Mouse (Mus musculus): Measurements from ENCODE around the gene Park7. TPM values are rescaled to one million over a fixed set of nuclear protein-coding genes. Genes with fewer than 3 reads are reported as not detected.

The Park7 gene
- polyA plus RNA-seq, 1 experiment from 2014 or later: 340 TPM

DNA sequence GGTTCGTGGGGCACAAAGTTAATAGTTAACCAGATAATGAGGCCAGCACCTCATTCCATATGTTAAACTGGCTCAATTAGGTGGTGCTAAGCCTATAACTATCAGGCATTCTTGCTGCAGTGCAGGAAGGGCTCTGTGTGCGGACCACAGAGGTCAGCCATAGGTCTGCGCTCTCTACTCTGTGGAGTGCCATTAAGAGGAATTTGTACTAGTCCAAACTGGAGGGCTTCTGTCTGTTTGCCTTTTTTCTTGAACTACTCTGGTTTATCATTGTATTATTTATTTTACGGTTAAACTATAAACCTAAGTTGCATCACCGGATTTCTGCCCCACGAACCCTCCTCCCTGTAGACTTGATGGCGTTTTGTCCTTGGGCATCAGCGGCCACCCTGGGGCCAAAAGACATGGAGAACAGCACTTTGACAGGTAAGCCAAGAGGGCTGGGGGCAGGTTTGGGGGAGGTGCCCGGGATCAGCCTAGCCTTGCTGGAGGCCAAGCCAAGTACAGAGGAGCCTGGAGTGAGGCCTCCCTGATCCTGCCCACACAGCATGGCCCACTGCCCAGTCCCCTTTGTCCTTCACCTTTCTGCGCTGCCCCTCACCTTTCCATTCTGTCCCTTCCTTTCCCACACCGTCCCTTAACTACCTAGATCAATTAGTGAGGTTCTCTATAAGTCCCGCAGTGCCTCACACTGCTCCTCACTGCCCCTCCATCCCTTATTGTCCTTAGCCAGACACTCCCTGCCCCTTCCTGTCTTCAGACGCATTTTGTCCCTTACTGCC is 60.4 kb downstream of the Park7 start, which contains the start of gene Errfi1:
Gene Errfi1 (plus strand): TSS at position 240 of the 782 bp plus-strand sequence.
- WGBS: 47% methylated on average over 13 of the region's 13 CpGs
- Histone ChIP-seq H3K36me3 (no peaks in the 10 kb centered on the region), H3K27ac (peak within 1 kb of the TSS; percentile 99; the same call in 1 of the 2 replicates), H3K9me3 (replicated peaks) (no peaks in the 10 kb centered on the region), H3K4me2 (replicated peaks) (peak within 1 kb of the TSS; percentile 69), H3K4me1 (peaks cover 11% of the 10 kb centered on the region; the same call in 1 of the 2 replicates), H3K4me3 (peak within 1 kb of the TSS; percentile 90), H3K27me3 (no peaks in the 10 kb centered on the region; the same call in 1 of the 2 replicates), H3K9ac (peak within 1 kb of the TSS; percentile 95)
- ATAC-seq (ENCODE audit: low FRiP score): peak; percentile 24

- Histone ChIP-seq H3K36me3 (no peaks in the 10 kb centered on the region), H3K4me2 (replicated peaks) (no peak overlapping the region), H3K27me3 (no peaks in the 10 kb centered on the region; the same call in 1 of the 2 replicates), H3K9ac (no peak overlapping the region), H3K27ac (no peak overlapping the region), H3K4me3 (no peak overlapping the region), H3K9me3 (replicated peaks) (no peaks in the 10 kb centered on the region), H3K4me1 (peaks cover 15% of the 10 kb centered on the region; the same call in 1 of the 2 replicates)
- WGBS: 63% methylated on average over 4 of the region's 4 CpGs
- ATAC-seq (ENCODE audit: low FRiP score): no peak
Observed at GRCm38 (mm10) chr4:150852479-150852878, 61.8 kb downstream of the Park7 start.

DNA sequence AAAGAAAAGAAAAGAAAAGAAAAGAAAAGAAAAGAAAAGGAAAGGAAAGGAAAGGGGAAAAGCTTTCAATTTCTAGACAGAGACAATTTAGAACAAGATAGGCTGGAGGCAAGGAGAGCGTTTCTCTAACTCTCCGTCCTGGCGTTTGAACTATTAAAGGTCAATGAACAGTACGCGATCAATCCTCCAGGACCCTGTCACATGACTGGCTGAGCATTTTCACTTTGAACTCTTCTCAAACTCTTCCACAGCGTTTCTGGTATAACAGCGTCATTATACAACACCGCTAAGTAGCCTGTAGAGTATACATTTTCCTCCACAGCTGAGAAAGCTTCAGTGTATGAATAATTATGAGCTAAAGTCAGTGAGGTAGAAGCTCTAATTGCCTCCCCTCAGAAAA is 62.2 kb downstream of the Park7 start:
- no peak overlapping the region for H3K4me2 ChIP-seq (replicated peaks)
- peaks cover 15% of the 10 kb centered on the region; the same call in 1 of the 2 replicates for H3K4me1 ChIP-seq
- ATAC-seq (ENCODE audit: low FRiP score): no peak
- H3K27me3 ChIP-seq: no peaks in the 10 kb centered on the region; the same call in 1 of the 2 replicates
- H3K4me3 ChIP-seq: no peak overlapping the region
- no peak overlapping the region for H3K9ac ChIP-seq
- whole genome bisulfite sequencing: 65% methylated on average over 8 of the region's 8 CpGs
- no peak overlapping the region for H3K27ac ChIP-seq
- H3K9me3 ChIP-seq (replicated peaks): no peaks in the 10 kb centered on the region
- H3K36me3 ChIP-seq: no peaks in the 10 kb centered on the region

GRCm38 (mm10) chr4:150850893-150851292 is 63.3 kb downstream of the Park7 start:
- Histone ChIP-seq H3K9ac (no peak overlapping the region), H3K9me3 (replicated peaks) (no peaks in the 10 kb centered on the region), H3K4me3 (no peak overlapping the region), H3K36me3 (no peaks in the 10 kb centered on the region), H3K4me1 (peaks cover 17% of the 10 kb centered on the region; the same call in 1 of the 2 replicates), H3K27me3 (no peaks in the 10 kb centered on the region; the same call in 1 of the 2 replicates), H3K4me2 (replicated peaks) (no peak overlapping the region), H3K27ac (no peak overlapping the region)
- no peak for ATAC-seq (ENCODE audit: low FRiP score)
- 94% methylated on average over 4 of the region's 4 CpGs for WGBS

DNA sequence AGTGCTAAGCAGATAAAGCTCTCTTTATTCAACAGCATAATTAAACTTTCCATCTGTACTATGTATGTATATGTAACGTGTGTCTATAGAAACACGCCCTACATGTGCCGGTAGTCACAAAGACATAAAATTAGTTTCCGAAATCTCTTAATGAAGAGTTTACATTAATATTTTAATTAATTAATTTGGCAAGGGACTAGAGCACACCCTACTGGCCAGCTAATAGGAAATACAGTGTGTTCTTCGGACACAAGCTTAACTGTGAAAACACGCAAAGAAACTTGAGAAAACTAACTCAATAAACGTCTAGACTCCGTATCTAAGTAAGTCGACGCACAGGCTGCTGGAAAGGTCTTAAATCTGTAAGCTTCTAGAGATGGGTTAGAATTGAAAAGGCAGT is 64.3 kb downstream of the Park7 start:
- Histone ChIP-seq H3K4me2 (replicated peaks) (no peak overlapping the region), H3K4me1 (peaks cover 20% of the 10 kb centered on the region; the same call in 1 of the 2 replicates), H3K27ac (no peak overlapping the region), H3K4me3 (no peak overlapping the region), H3K27me3 (no peaks in the 10 kb centered on the region; the same call in 1 of the 2 replicates), H3K9ac (no peak overlapping the region), H3K36me3 (no peaks in the 10 kb centered on the region), H3K9me3 (replicated peaks) (no peaks in the 10 kb centered on the region)
- 65% methylated on average over 10 of the region's 10 CpGs for WGBS
- ATAC-seq (ENCODE audit: low FRiP score): no peak

Other genes starting within 250 kb of the Park7 start
- 29.9 and 31.2 TPM in 2 replicates for gene Errfi1, start 60.5 kb downstream of the Park7 start, polyA plus RNA-seq (2016; fragmentation: Nextera tagmentation; extraction: Ambion mirVana)
- 0.30 and 0.31 TPM in 2 replicates for gene Tnfrsf9, start 125 bp upstream of the Park7 start, polyA plus RNA-seq (2016; fragmentation: Nextera tagmentation; extraction: Ambion mirVana)
- not detected in 2 replicates for gene Uts2, start 82.7 kb upstream of the Park7 start, polyA plus RNA-seq (2016; fragmentation: Nextera tagmentation; extraction: Ambion mirVana)
- 5.6 and 6.0 TPM in 2 replicates for gene Per3, start 130.2 kb upstream of the Park7 start, polyA plus RNA-seq (2016; fragmentation: Nextera tagmentation; extraction: Ambion mirVana)
- gene Vamp3, start 143.5 kb upstream of the Park7 start, polyA plus RNA-seq (2016; fragmentation: Nextera tagmentation; extraction: Ambion mirVana): 85.7 and 86.3 TPM in 2 replicates
- gene Gm13090, start 175.1 kb upstream of the Park7 start, polyA plus RNA-seq (2016; fragmentation: Nextera tagmentation; extraction: Ambion mirVana): not detected in 2 replicates